Mouse (Mus musculus) G1E (cell line): ENCODE results near the gene R3hdm2.

ENCODE experiments used
- CTCF ChIP-seq: IDR thresholded peaks from 2 replicates; pipeline ENCODE4 v1.5.1; 2012; ENCODE audit warnings: low read depth, low read length, inconsistent platforms, mixed read lengths
- GATA2 ChIP-seq: IDR thresholded peaks from 2 replicates; pipeline ENCODE4 v1.6.1; 2012; ENCODE audit warnings: low read depth, low read length, inconsistent platforms, borderline replicate concordance
- TAL1 ChIP-seq: conservative IDR thresholded peaks from 2 replicates; pipeline ENCODE4 v1.6.1; 2012; ENCODE audit warnings: low read depth, low read length, inconsistent platforms, mixed read lengths

DNA sequence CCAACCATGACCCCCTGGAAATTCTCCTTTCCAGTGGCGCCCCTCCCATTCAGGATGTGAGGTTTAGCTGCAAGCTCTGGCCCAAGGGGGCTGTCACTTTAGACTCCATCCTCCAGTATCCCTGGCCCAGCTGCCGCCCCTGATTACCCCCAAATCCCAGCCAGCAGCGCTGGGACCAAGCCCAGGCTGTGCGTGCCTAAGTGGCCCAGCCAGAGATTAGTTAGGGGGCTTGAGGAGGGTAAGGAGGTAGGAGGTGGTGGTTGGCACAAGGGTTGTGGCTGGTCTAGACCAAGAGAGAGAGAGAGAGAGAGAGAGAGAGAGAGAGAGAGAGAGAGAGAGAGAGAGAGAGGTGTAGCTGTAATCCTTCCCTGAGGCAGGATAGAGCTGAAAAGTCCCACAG is 151.4 kb downstream of the R3hdm2 start:
- TF ChIP-seq CTCF (no peak), TAL1 (no peak), GATA2 (no peak)
